Mouse (Mus musculus): ENCODE measurements around the gene Shroom3. TPM values are rescaled to one million over a fixed set of nuclear protein-coding genes. Genes with fewer than 3 reads are reported as not detected.

The Shroom3 gene
- 1 to 10 TPM; 3.1 to 5.6 (median 4.1) TPM for total RNA-seq (2022)

- no peak for DNase-seq (ENCODE audit: low spot score in 2 of 2)
These were observed at the start of gene Shroom3 for GRCm38 (mm10) chr5:92683351-92683807. Gene Shroom3, plus strand, starts transcription at chr5:92683435.

GRCm38 (mm10) chr5:92633526-92633925 is 49.7 kb upstream of the Shroom3 start:
- DNase-seq (ENCODE audit: low spot score in 2 of 2) = no peak

- DNase-seq (ENCODE audit: low spot score in 2 of 2) = no peak
These were observed 48.3 kb upstream of the Shroom3 start for GRCm38 (mm10) chr5:92634916-92635315.

GRCm38 (mm10) chr5:92635891-92636290 is 47.3 kb upstream of the Shroom3 start:
- DNase-seq (ENCODE audit: low spot score in 2 of 2) = no peak

DNA sequence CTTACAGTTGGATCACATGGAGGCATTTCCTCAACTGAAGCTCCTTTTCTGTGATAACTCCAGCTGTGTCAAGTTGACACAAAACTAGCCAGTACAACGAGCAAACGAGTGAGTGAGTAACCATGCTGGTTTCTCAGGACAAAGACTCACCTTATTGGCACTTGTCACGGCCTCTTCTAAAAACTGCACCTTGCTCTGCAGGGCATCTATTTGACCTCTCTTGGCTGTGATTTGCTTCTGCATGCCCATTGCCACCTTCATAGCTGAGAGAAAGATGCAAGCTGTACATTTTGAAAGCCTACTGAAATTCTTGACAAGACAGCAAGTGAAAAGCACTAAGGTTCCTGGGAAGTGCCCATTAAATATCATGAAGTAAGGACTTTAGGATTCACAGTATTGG is 42.4 kb upstream of the Shroom3 start:
- no peak for DNase-seq (ENCODE audit: low spot score in 2 of 2)

DNA sequence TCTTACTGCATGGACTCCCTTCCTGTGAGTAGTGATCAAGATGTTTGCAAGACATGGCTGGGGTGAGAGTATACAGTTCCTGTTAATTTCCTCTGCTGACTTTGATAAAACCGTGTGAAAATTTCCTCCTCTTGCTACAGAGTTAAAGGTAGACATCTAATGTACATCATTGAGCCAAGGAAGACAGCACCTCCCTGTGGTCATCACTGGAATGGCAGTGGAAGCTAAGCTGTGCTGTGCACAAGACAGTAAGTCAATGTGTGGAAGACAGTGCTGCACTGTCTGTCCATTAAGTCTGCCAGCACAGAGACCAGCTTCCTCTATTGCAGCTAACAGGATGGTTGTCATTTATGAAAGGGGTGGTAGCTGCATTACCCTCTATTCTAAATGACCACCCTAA is 27.0 kb upstream of the Shroom3 start:
- DNase-seq (ENCODE audit: low spot score in 2 of 2) = peak; percentile 40 to 81

DNA sequence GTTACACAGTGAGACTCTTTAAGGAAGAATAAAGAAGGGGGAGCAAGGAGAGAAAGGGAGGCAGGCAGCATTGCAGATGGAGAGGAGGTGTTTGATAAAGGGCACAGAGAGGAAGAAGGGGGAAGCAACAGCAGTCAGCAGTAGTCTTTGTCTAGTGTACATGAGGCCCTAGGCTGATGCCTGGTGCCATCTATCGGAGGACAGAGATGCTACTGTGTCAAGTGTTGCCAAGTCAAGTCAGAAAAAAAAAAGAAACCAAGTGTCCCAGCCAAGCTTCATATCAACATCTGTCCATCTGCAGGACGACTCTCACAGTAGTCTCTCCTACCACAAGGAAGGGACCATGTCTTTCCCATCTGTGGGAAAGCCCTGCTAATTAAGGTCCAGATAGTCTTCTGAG is 18.9 kb upstream of the Shroom3 start:
- no peak for DNase-seq (ENCODE audit: low spot score in 2 of 2)

DNA sequence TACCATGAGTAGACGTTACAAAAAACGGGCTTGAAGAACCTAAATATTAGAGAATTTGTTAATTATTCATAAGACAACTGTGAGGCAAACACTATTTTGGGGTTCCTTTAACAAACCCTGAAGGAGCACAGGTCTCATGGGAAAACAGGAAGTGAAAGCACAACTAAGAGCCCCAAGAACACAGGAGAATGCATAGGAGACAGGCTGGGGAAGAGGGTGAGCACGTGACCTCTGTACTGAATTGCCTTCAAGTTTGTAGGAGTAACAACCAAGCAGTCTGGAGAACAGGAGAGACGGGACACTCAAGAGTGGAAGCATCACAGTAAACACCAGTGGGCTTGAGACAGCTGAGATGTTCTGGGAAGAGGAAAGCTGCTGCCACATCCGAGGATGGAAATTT is 16.4 kb upstream of the Shroom3 start:
- DNase-seq (ENCODE audit: low spot score in 2 of 2) = no peak

GRCm38 (mm10) chr5:92674859-92675573 is 8.2 kb upstream of the Shroom3 start, which contains the start of gene Ccdc158:
Gene Ccdc158, minus strand, starts transcription at chr5:92675271.
- peak in 1 of 2 experiments; percentile 42 for DNase-seq (ENCODE audit: low spot score in 2 of 2)

DNA sequence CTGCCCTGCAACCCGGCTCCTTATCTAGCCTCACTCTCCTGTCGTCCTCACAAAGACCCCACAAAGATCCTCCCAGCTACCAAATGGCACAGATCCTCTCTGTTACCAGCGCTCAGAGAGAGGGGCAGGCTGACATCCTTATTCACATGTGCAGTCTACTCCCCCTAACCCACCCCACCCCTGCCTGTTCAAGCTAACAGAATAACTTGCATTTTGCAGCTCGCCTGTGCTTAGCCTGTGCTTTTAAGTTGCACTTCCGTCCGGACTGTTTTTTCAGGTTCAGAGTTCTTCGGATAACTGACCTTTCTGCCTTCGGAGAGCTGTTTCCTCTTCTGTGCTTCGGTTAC is 7.7 kb upstream of the Shroom3 start:
- DNase-seq (ENCODE audit: low spot score in 2 of 2) = no peak

- no peak for DNase-seq (ENCODE audit: low spot score in 2 of 2)
These were observed 3.8 kb upstream of the Shroom3 start for GRCm38 (mm10) chr5:92679441-92679840.

GRCm38 (mm10) chr5:92681861-92682260 is 1.4 kb upstream of the Shroom3 start:
- no peak for DNase-seq (ENCODE audit: low spot score in 2 of 2)

- no peak for DNase-seq (ENCODE audit: low spot score in 2 of 2)
These were observed 450 bp upstream of the Shroom3 start for GRCm38 (mm10) chr5:92682621-92683348.

GRCm38 (mm10) chr5:92683871-92684475 is 738 bp downstream of the Shroom3 start:
- DNase-seq (ENCODE audit: low spot score in 2 of 2) = no peak

GRCm38 (mm10) chr5:92684715-92685460 is 1.7 kb downstream of the Shroom3 start:
- no peak for DNase-seq (ENCODE audit: low spot score in 2 of 2)

DNA sequence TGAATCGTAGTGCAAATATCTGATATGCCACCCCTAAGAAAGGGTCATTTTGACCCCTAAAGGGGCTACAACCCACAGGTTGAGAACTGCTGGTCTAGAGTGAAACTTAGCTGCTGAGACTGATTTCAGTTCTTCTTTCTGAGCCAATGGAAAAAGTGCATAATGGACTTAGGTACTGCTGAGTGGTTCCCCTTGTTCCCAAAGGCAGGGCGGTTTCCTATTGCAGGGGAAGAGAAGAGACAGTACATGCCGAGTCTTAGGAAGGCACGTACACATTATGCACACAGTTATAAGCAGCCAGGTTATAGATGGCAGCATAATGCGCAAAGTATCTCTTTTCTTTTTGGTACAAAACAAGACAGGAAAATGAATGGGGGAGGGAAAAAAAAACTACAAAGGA is 4.9 kb downstream of the Shroom3 start:
- DNase-seq (ENCODE audit: low spot score in 2 of 2) = no peak

GRCm38 (mm10) chr5:92688569-92688968 is 5.3 kb downstream of the Shroom3 start:
- DNase-seq (ENCODE audit: low spot score in 2 of 2) = no peak

DNA sequence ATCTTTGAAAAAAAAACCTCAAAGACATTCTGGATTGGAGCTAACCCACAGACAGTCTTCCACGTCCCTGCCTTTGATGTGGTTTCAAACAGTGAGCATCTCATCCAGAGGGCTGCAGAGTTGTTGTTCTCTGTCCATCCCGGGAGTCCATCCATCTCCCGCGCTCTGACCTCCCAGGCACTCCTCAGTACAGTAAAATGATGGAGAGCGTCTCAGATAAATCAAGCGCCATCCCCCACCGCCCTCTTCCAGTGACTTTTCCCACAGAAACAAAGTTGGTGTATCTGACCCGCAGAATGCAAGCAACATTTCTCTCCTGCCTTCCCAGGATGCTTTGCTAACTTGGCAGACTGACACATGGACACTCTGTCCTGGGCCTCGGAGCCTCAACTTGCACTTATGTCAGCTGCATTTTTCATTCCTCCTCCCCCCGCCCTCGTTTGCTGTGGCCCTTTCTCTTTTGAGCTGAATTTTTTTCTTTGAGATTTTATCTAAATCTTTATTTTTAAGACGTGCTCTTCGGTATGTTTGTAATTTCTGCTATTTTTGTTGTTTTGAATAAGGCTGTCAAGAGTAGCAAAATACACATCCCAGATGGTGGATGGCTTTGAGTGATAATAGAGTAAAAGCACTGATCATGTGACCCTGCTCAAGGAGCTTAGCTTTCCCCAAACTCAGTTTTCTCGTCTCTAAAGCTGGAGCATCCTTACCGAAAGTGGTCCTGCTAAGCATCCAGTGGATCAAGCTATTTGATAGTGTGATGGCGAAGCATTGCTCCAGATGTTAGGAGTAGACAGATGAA is 9.2 kb downstream of the Shroom3 start:
- no peak for DNase-seq (ENCODE audit: low spot score in 2 of 2)

GRCm38 (mm10) chr5:92693744-92694143 is 10.5 kb downstream of the Shroom3 start:
- no peak for DNase-seq (ENCODE audit: low spot score in 2 of 2)

- DNase-seq (ENCODE audit: low spot score in 2 of 2) = no peak
These were observed 11.2 kb downstream of the Shroom3 start for GRCm38 (mm10) chr5:92694316-92694995.

Measured in layer of hippocampus, adult 8-10 months (tissue).